Mouse (Mus musculus) MEL (cell line): ENCODE data around the gene Gm1043.

ENCODE experiments used
- CTCF ChIP-seq, 3 experiments: IDR thresholded peaks in 2 of 3; conservative IDR thresholded peaks in 1 of 3; 2 replicates each; pipeline ENCODE4 v1.5.1; 2011 to 2012; ENCODE audit warnings: low read length in 3 of 3, low read depth in 2 of 3, mild to moderate bottlenecking in 2 of 3, improper control_type of control experiment in 1 of 3, inconsistent platforms in 1 of 3, mixed read lengths in 1 of 3, moderate library complexity in 1 of 3; ENCODE audit not compliant: control insufficient read depth in 1 of 3, insufficient read depth in 1 of 3, poor library complexity in 1 of 3, severe bottlenecking in 1 of 3
- E2F4 ChIP-seq: IDR thresholded peaks from 2 replicates; pipeline ENCODE4 v1.6.1; 2011; ENCODE audit warnings: low read depth, low read length, improper control_type of control experiment, borderline replicate concordance
- ELF1 ChIP-seq: IDR thresholded peaks from 2 replicates; pipeline ENCODE4 v1.6.1; 2014; ENCODE audit warnings: low read depth, mild to moderate bottlenecking, inconsistent platforms, low read length, improper control_type of control experiment, moderate library complexity
- EP300 ChIP-seq, 2 experiments: IDR thresholded peaks; 2 replicates each; pipeline ENCODE4 v1.6.1; 2011; ENCODE audit warnings: improper control_type of control experiment in 2 of 2, low read length in 2 of 2, low read depth in 1 of 2, mild to moderate bottlenecking in 1 of 2
- ETS1 ChIP-seq: IDR thresholded peaks from 2 replicates; pipeline ENCODE4 v1.6.1; 2012; ENCODE audit warnings: low read depth, mild to moderate bottlenecking, inconsistent platforms, low read length, improper control_type of control experiment, moderate library complexity
- GATA1 ChIP-seq: IDR thresholded peaks from 2 replicates; pipeline ENCODE4 v1.6.1; 2011; ENCODE audit warnings: low read depth, low read length, improper control_type of control experiment
- HCFC1 ChIP-seq: IDR thresholded peaks from 2 replicates; pipeline ENCODE4 v1.6.1; 2012; ENCODE audit warnings: low read depth, mild to moderate bottlenecking, inconsistent platforms, low read length, improper control_type of control experiment, moderate library complexity
- MAFK ChIP-seq: IDR thresholded peaks from 2 replicates; pipeline ENCODE4 v1.6.1; 2011; ENCODE audit warnings: low read depth, mild to moderate bottlenecking, low read length, improper control_type of control experiment, borderline replicate concordance
- MAX ChIP-seq: IDR thresholded peaks from 2 replicates; pipeline ENCODE4 v1.6.1; 2011; ENCODE audit warnings: low read length, improper control_type of control experiment
- POLR2A ChIP-seq, 2 experiments: IDR thresholded peaks; 2 replicates each; pipeline ENCODE4 v1.6.1; 2011 to 2012; ENCODE audit warnings: low read length in 2 of 2, mild to moderate bottlenecking in 2 of 2, control low read depth in 1 of 2, improper control_type of control experiment in 1 of 2, low read depth in 1 of 2, moderate library complexity in 1 of 2; ENCODE audit not compliant: control insufficient read depth in 1 of 2, insufficient read depth in 1 of 2, poor library complexity in 1 of 2
- RAD21 ChIP-seq: IDR thresholded peaks from 2 replicates; pipeline ENCODE4 v1.6.1; 2011; ENCODE audit warnings: mild to moderate bottlenecking, low read depth, low read length, improper control_type of control experiment
- USF1 ChIP-seq: IDR thresholded peaks from 2 replicates; pipeline ENCODE4 v1.6.1; 2014; ENCODE audit warnings: low read depth, mild to moderate bottlenecking, inconsistent platforms, low read length, improper control_type of control experiment, moderate library complexity

- TF ChIP-seq MAFK (no peak), ELF1 (no peak), RAD21 (no peak), POLR2A (IDR thresholded peaks at IDR 0.05; ENCODE audit: control insufficient read depth in 1 of 2, insufficient read depth in 1 of 2, low read depth in 1 of 2, low read length in 2 of 2, poor library complexity in 1 of 2) (no peak), EP300 (IDR thresholded peaks at IDR 0.05; ENCODE audit: low read depth in 1 of 2, low read length in 2 of 2) (no peak), GATA1 (no peak), USF1 (no peak), MAX (no peak), E2F4 (no peak), CTCF (IDR thresholded peaks at IDR 0.05 in 2 of 3, conservative IDR thresholded peaks at IDR 0.05 in 1 of 3; ENCODE audit: control insufficient read depth in 1 of 3, insufficient read depth in 1 of 3, low read depth in 2 of 3, low read length in 3 of 3, poor library complexity in 1 of 3, severe bottlenecking in 1 of 3) (no peak), ETS1 (no peak), HCFC1 (no peak)
Measured at GRCm38 (mm10) chr5:37244666-37245242, 159.6 kb downstream of the Gm1043 start.
